Mouse (Mus musculus) hindbrain, embryonic 11.5 days (tissue): ENCODE measurements around the gene Nrap. TPM values are rescaled to one million over a fixed set of nuclear protein-coding genes. Genes with fewer than 3 reads are reported as not detected.
"Not testable (repeated sequence)": the region's sequence is repeated elsewhere in the genome, so short reads cannot be mapped to it uniquely, and the experiment has no call there.

Experiments
- ATAC-seq: fragments of 200-750 bp; cut with Nextera tagmentation; 2 replicates; pipeline ENCODE4 v1.8.0; 2017; ENCODE audit warnings: mild to moderate bottlenecking, moderate TSS enrichment, moderate library complexity; ENCODE audit not compliant: low FRiP score
- DNase-seq: peaks from one replicate; pipeline ENCODE4 v3.0.0-alpha.2; 2015; ENCODE audit warnings: low spot score
- H3K27ac ChIP-seq: fragments of 300-500 bp; sonication (generic); 2 replicates; pipeline ENCODE4 v1.5.1; 2014; ENCODE audit warnings: mild to moderate bottlenecking, low read depth, low read length
- H3K27me3 ChIP-seq: fragments of 300-500 bp; sonication (generic); 2 replicates; pipeline ENCODE4 v1.6.1; 2014; ENCODE audit warnings: mild to moderate bottlenecking, low read length, moderate library complexity, mixed read lengths; ENCODE audit not compliant: control insufficient read depth, insufficient read depth
- H3K36me3 ChIP-seq: fragments of 300-500 bp; sonication (generic); 2 replicates; pipeline ENCODE4 v1.6.1; 2014; ENCODE audit warnings: mild to moderate bottlenecking, low read length, moderate library complexity, mixed read lengths; ENCODE audit not compliant: control insufficient read depth, insufficient read depth
- H3K4me1 ChIP-seq: fragments of 300-500 bp; sonication (generic); replicated peaks from 2 replicates; pipeline ENCODE4 v1.6.1; 2014; ENCODE audit warnings: low read length, mixed read lengths; ENCODE audit not compliant: control insufficient read depth, insufficient read depth
- H3K4me2 ChIP-seq: fragments of 300-500 bp; sonication (generic); replicated peaks from 2 replicates; pipeline ENCODE4 v1.6.1; 2014; ENCODE audit warnings: mild to moderate bottlenecking, low read depth, low read length
- H3K4me3 ChIP-seq: fragments of 300-500 bp; sonication (generic); 2 replicates; pipeline ENCODE4 v1.5.1; 2014; ENCODE audit warnings: low read depth, low read length
- H3K9ac ChIP-seq: fragments of 300-500 bp; sonication (generic); 2 replicates; pipeline ENCODE4 v1.6.1; 2014; ENCODE audit warnings: low read depth, low read length
- H3K9me3 ChIP-seq: fragments of 300-500 bp; sonication (generic); 2 replicates; pipeline ENCODE4 v1.6.1; 2016; ENCODE audit warnings: low read length; ENCODE audit not compliant: control insufficient read depth
- WGBS: fragments of 180-500 bp; shearing (Covaris S2); extraction: QIAGEN DNeasy Blood & Tissue Kit; methylation state at CpG from one replicate; pipeline ENCODE4 v1.1.7; 2014; 5-methylcytosine and 5-hydroxymethylcytosine counted together
- polyA plus RNA-seq: library from polyadenylated mRNA; unstranded; fragments of >200 nt; fragmentation: Nextera tagmentation; extraction: Ambion mirVana; gene quantifications from 2 replicates; pipeline ENCODE4 v1.2.1, GENCODE M21; 2014

Nrap gene
- polyA plus RNA-seq, 1 experiment from 2014 or later = 0.22 TPM

- H3K9ac ChIP-seq = no peak overlapping the region
- H3K27me3 ChIP-seq = no peaks in the 10 kb centered on the region
- no peak for DNase-seq
- no peaks in the 10 kb centered on the region for H3K36me3 ChIP-seq
- ATAC-seq = no peak
- H3K4me2 ChIP-seq = no peak overlapping the region
- WGBS = 78% methylated on average over 15 of the region's 15 CpGs
- H3K4me1 ChIP-seq = no peaks in the 10 kb centered on the region
- no peak overlapping the region for H3K27ac ChIP-seq
- no peaks in the 10 kb centered on the region for H3K9me3 ChIP-seq
- no peak overlapping the region for H3K4me3 ChIP-seq
These were observed 25.9 kb downstream of the Nrap start for GRCm38 (mm10) chr19:56363721-56364460.

- WGBS = 79% methylated on average over 2 of the region's 2 CpGs
- ATAC-seq = no peak
These were observed 30.9 kb downstream of the Nrap start for GRCm38 (mm10) chr19:56358890-56359289.

GRCm38 (mm10) chr19:56357374-56357708 lies 32.5 kb downstream of the Nrap start:
- H3K27me3 ChIP-seq, H3K9me3 ChIP-seq, H3K4me2 ChIP-seq, H3K9ac ChIP-seq, H3K4me3 ChIP-seq, H3K27ac ChIP-seq, H3K36me3 ChIP-seq, DNase-seq, ATAC-seq, H3K4me1 ChIP-seq: not testable (repeated sequence)
- WGBS = 85% methylated on average over 2 of the region's 2 CpGs

More at GRCm38 (mm10) chr19:56358890-56359289, 30.9 kb downstream of the Nrap start:
- Histone ChIP-seq H3K4me3 (no peak overlapping the region), H3K4me2 (no peak overlapping the region), H3K36me3 (no peaks in the 10 kb centered on the region), H3K27ac (no peak overlapping the region), H3K9ac (no peak overlapping the region), H3K27me3 (no peaks in the 10 kb centered on the region), H3K9me3 (no peaks in the 10 kb centered on the region), H3K4me1 (no peaks in the 10 kb centered on the region)
- no peak for DNase-seq

- Histone ChIP-seq H3K4me1 (no peaks in the 10 kb centered on the region), H3K27ac (no peak overlapping the region), H3K4me3 (no peak overlapping the region), H3K36me3 (no peaks in the 10 kb centered on the region), H3K27me3 (no peaks in the 10 kb centered on the region), H3K4me2 (no peak overlapping the region), H3K9me3 (no peaks in the 10 kb centered on the region), H3K9ac (no peak overlapping the region)
- WGBS = 51% methylated on average over 17 of the region's 17 CpGs
- peak; percentile 78 for DNase-seq
- ATAC-seq = no peak
These were observed 33.1 kb downstream of the Nrap start for GRCm38 (mm10) chr19:56356480-56357373.

- H3K27me3 ChIP-seq = no peaks in the 10 kb centered on the region
- no peak for DNase-seq
- H3K4me3 ChIP-seq = no peak overlapping the region
- H3K9me3 ChIP-seq = no peaks in the 10 kb centered on the region
- H3K27ac ChIP-seq = no peak overlapping the region
- no peak overlapping the region for H3K4me2 ChIP-seq
- H3K9ac ChIP-seq = no peak overlapping the region
- no peaks in the 10 kb centered on the region for H3K36me3 ChIP-seq
- 89% methylated on average over 12 of the region's 12 CpGs for WGBS
- no peak for ATAC-seq
- H3K4me1 ChIP-seq = no peaks in the 10 kb centered on the region
These were observed 34.6 kb downstream of the Nrap start for GRCm38 (mm10) chr19:56355201-56355600.

GRCm38 (mm10) chr19:56353689-56354088 lies 36.1 kb downstream of the Nrap start:
- DNase-seq = no peak
- WGBS = 85% methylated on average over 10 of the region's 10 CpGs
- Histone ChIP-seq H3K27ac (no peak overlapping the region), H3K27me3 (no peaks in the 10 kb centered on the region), H3K9me3 (no peaks in the 10 kb centered on the region), H3K9ac (no peak overlapping the region), H3K4me1 (no peaks in the 10 kb centered on the region), H3K4me2 (no peak overlapping the region), H3K4me3 (no peak overlapping the region), H3K36me3 (no peaks in the 10 kb centered on the region)
- ATAC-seq = no peak

GRCm38 (mm10) chr19:56349295-56349694 lies 40.5 kb downstream of the Nrap start:
- DNase-seq (no peak), ATAC-seq (no peak)
- Histone ChIP-seq H3K27me3 (no peaks in the 10 kb centered on the region), H3K9me3 (no peaks in the 10 kb centered on the region), H3K36me3 (no peaks in the 10 kb centered on the region), H3K9ac (no peak overlapping the region), H3K4me3 (no peak overlapping the region), H3K4me2 (no peak overlapping the region), H3K4me1 (0 out of 2 replicates have a peak, but pooled peaks cover 2% of the 10 kb centered on the region), H3K27ac (no peak overlapping the region)
- 40% methylated on average over 6 of the region's 6 CpGs for WGBS

GRCm38 (mm10) chr19:56346750-56347149 lies 43.1 kb downstream of the Nrap start:
- Histone ChIP-seq H3K4me1 (0 out of 2 replicates have a peak, but pooled peaks cover 2% of the 10 kb centered on the region), H3K27ac (no peak overlapping the region), H3K9ac (no peak overlapping the region), H3K27me3 (no peaks in the 10 kb centered on the region), H3K36me3 (no peaks in the 10 kb centered on the region), H3K4me3 (no peak overlapping the region), H3K9me3 (no peaks in the 10 kb centered on the region), H3K4me2 (no peak overlapping the region)
- 47% methylated on average over 13 of the region's 13 CpGs for WGBS
- DNase-seq (no peak), ATAC-seq (no peak)
